Mouse (Mus musculus) left cerebral cortex, postnatal 4 days (tissue): Measurements from ENCODE around the gene Sh2d6. TPM values are rescaled to one million over a fixed set of nuclear protein-coding genes. Genes with fewer than 3 reads are reported as not detected.

Experiments
- DNase-seq: peaks from one replicate; pipeline ENCODE4 v3.0.0-alpha.2; 2022
- intact Hi-C: fragments of 180-260 bp; cut with DNase I; formaldehyde crosslinking; loops from one replicate; pipeline ENCODE4 v1.15.1; 2025
- total RNA-seq, 2 experiments: library from RNA; stranded (reverse); gene quantifications; 2 replicates each; pipeline ENCODE4 v1.2.3; 2021

The Sh2d6 gene
- total RNA-seq, 2 experiments from 2014 or later = 0.36 to 0.68 TPM

DNA sequence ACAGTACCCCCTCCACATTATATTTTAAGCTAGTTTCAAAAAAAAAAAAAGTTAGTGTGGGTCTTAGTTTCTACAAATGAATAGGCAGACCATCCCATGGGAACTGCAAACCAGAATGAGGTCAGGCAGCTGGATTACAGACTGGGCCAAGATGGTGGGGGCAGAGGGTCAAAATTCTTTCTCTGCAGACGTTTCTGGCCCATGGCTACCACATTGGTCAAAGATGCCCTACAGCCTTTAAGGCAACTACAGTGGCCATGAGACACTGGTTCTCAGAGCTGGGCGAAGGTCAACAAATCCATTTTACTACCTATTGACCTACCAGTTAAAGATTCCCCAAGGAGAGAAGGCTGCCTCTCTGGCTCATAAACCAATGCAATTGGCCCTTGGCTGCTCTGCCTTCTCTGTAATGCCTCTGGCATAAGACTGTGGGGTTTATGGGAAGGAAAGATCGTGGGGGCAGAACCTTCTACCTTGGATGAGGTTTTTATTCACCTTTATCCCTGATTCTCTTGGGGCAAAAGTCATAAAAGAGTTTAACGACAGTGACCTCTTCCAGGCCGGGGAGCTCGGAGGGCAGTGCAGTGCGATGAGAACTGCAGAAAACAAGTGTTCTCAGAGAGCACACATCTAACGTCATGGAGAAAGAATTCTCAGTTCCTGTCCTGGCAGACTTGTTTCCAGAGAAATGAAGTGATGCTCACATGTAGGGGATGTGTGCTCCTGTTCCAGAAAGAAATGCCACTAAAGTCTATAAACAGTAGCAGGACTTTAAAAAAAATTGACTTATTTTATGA lies 55.9 kb downstream of the Sh2d6 start:
- intact Hi-C loops = no loop called here
- DNase-seq = no peak

Other genes starting within 250 kb of the Sh2d6 start
- under 1 TPM in 1 of 2 experiments, not detected in 1; 0.26 TPM for gene Sftpb, start 217.1 kb downstream of the Sh2d6 start, total RNA-seq
- gene Usp39, start 176.5 kb downstream of the Sh2d6 start, total RNA-seq = 10 to 100 TPM; 36.2 to 37.1 TPM
- 10 to 100 TPM; 17.2 to 19.3 TPM for gene 0610030E20Rik, start 174.4 kb downstream of the Sh2d6 start, total RNA-seq
- 10 to 100 TPM; 28.5 to 32.2 TPM for gene Tmem150a, start 166.3 kb downstream of the Sh2d6 start, total RNA-seq
- 10 to 100 TPM; 56.5 to 57.0 TPM for gene Rnf181, start 154.8 kb downstream of the Sh2d6 start, total RNA-seq
- 1 to 10 TPM; 5.9 to 8.4 TPM for gene Vamp5, start 141.2 kb downstream of the Sh2d6 start, total RNA-seq
- gene Vamp8, start 131.0 kb downstream of the Sh2d6 start, total RNA-seq = 1 to 10 TPM; 7.2 to 7.3 TPM
- gene Ggcx, start 107.4 kb downstream of the Sh2d6 start, total RNA-seq = 10 to 100 TPM; 18.6 to 21.1 TPM
- 100 to 1,000 TPM; 184 to 193 TPM for gene Mat2a, start 82.1 kb downstream of the Sh2d6 start, total RNA-seq
- gene Capg, start 22.7 kb upstream of the Sh2d6 start, total RNA-seq = 1 to 10 TPM; 2.1 to 3.4 TPM
- gene Elmod3, start 76.7 kb upstream of the Sh2d6 start, total RNA-seq = 10 to 100 TPM; 11.9 to 12.1 TPM
- 10 to 100 TPM; 16.3 to 20.3 TPM for gene Retsat, start 76.8 kb upstream of the Sh2d6 start, total RNA-seq
- gene Tgoln1, start 95.3 kb upstream of the Sh2d6 start, total RNA-seq = 10 to 100 TPM; 29.7 to 30.3 TPM